8 mouse cellular contexts compared by ENCODE assay signal in genomic region chr9:41950109-41950990, GRCm38 (mm10).
A peak's percentile ranks its signal among the peaks of the same experiment; 100 is the strongest.
DNase-seq lines count a peak whose midpoint lies in the region; ATAC-seq and TF ChIP-seq lines count a peak whose summit lies in the region.

No protein-coding gene starts in this region.

- in situ Hi-C loops in Patski (cut with MboI; ENCODE audit: low pct_unique_long_range_greater_than_20kb), result loop anchor here (5.0 to 25.0 kb wide), 6 partner anchors 213 to 963 kb away; no protein-coding TSS in a partner anchor

- intact Hi-C loops in left cerebral cortex, adult 2 months (cut with DNase I), result loop anchor here (1.0 to 5.0 kb wide), 4 partner anchors 60 to 573 kb away; no protein-coding TSS in a partner anchor

- H3K27me3 ChIP-seq in Patski, result no peaks in the 10 kb centered on the region

- TF ChIP-seq CTCF in Patski (IDR thresholded peaks at IDR 0.05), result peak; percentile 99
- TF ChIP-seq CTCF in left cerebral cortex, adult 2 months (IDR thresholded peaks at IDR 0.05), result peak; percentile 69

- DNase-seq in Patski (ENCODE audit: low read depth, low spot score), result peak; percentile 63
- peak; percentile 91 for DNase-seq in gastrocnemius, postnatal 10 days
- peak; percentile 91 for DNase-seq in hindlimb bud, embryonic 11.5 days (ENCODE audit: extremely low spot score, low read depth, low spot score)
- DNase-seq in left cerebral cortex, adult 2 months (ENCODE audit: extremely low spot score in 1 of 2, low spot score in 2 of 2), result peak; percentile 86 to 87
- DNase-seq in retina, postnatal 1 day, result peak; percentile 90
- DNase-seq in thymus, postnatal 4 days, result peak; percentile 88

- WGBS in macrophage (ENCODE audit: missing documents), result 18% methylated on average over 34 of the region's 34 CpGs

- H3K36me3 ChIP-seq in macrophage (ENCODE audit: inconsistent target), result no peaks in the 10 kb centered on the region

- H3K4me3 ChIP-seq in left cerebral cortex, adult 2 months, result peak overlapping the region; percentile 38
- H3K4me3 ChIP-seq in macrophage (ENCODE audit: inconsistent target), result peak overlapping the region; percentile 39

- POLR2A ChIA-PET in Patski (lab: Charles Lee), result interaction anchor here (0.9 to 2.5 kb wide), 4 partner anchors 363 to 477 kb away, joined by 3 to 10 read pairs (median 4); no protein-coding TSS in a partner anchor

- H3K79me2 ChIP-seq in macrophage (ENCODE audit: inconsistent target), result no peaks in the 10 kb centered on the region

- ATAC-seq in Patski, result peak; percentile 82
- peak; percentile 84 for ATAC-seq in common myeloid progenitor, adult 5-6 weeks (replicated peaks; ENCODE audit: low read depth, poor library complexity, severe bottlenecking)

- CTCF ChIA-PET in Patski (lab: Charles Lee), result interaction anchor here (0.8 to 4.5 kb wide), 8 partner anchors 10 to 722 kb away, joined by 3 to 28 read pairs (median 7); no protein-coding TSS in a partner anchor

- H3K27ac ChIP-seq in left cerebral cortex, adult 2 months, result peak overlapping the region; percentile 97
- peak overlapping the region; percentile 58 for H3K27ac ChIP-seq in macrophage

Comparison
In these comparisons a context has a peak if more than half of its experiments do, and no peak if none do; other contexts are left out.
1. Peak in every context shown above with its lines: DNase-seq, ATAC-seq, H3K4me3 ChIP-seq and H3K27ac ChIP-seq.